Mouse (Mus musculus) neural tube, embryonic 15.5 days (tissue): ENCODE measurements around the gene Olfr54. TPM values are rescaled to one million over a fixed set of nuclear protein-coding genes. Genes with fewer than 3 reads are reported as not detected.

Experiments
- polyA plus RNA-seq: library from polyadenylated mRNA; unstranded; fragments of >200 nt; fragmentation: Nextera tagmentation; extraction: Ambion mirVana; gene quantifications from 2 replicates; pipeline ENCODE4 v1.2.1, GENCODE M21; 2015

Gene Olfr54
- polyA plus RNA-seq, 1 experiment from 2014 or later = not detected

Other genes with a start within 250 kb of the Olfr54 start
- gene Zfp354c, start 186.5 kb upstream of the Olfr54 start, polyA plus RNA-seq = 45.0 and 52.3 TPM in 2 replicates
- 1.5 TPM in 2 replicates for gene Zfp879, start 172.7 kb upstream of the Olfr54 start, polyA plus RNA-seq
- 0.04 and 0.11 TPM in 2 replicates for gene Grm6, start 163.6 kb upstream of the Olfr54 start, polyA plus RNA-seq
- 9.3 and 10.8 TPM in 2 replicates for gene Zfp454, start 126.6 kb upstream of the Olfr54 start, polyA plus RNA-seq
- gene Zfp2, start 98.1 kb upstream of the Olfr54 start, polyA plus RNA-seq = 34.9 and 38.5 TPM in 2 replicates
- gene Zfp354b, start 82.6 kb upstream of the Olfr54 start, polyA plus RNA-seq = 5.2 and 5.9 TPM in 2 replicates
- not detected in 2 replicates for gene 4933414I15Rik, start 70.5 kb upstream of the Olfr54 start, polyA plus RNA-seq
- not detected in 2 replicates for gene Prop1, start 60.5 kb upstream of the Olfr54 start, polyA plus RNA-seq
- gene Olfr1378, start 47.7 kb upstream of the Olfr54 start, polyA plus RNA-seq = not detected in 2 replicates
- gene Olfr1377, start 32.3 kb upstream of the Olfr54 start, polyA plus RNA-seq = not detected in 2 replicates
- gene Olfr51, start 10.6 kb upstream of the Olfr54 start, polyA plus RNA-seq = not detected in 2 replicates
- not detected in 2 replicates for gene Olfr1375, start 33.9 kb downstream of the Olfr54 start, polyA plus RNA-seq
- gene Zfp354a, start 45.0 kb downstream of the Olfr54 start, polyA plus RNA-seq = 11.3 and 12.0 TPM in 2 replicates
- gene Gm12569, start 206.2 kb downstream of the Olfr54 start, polyA plus RNA-seq = not detected in 2 replicates
- gene Clk4, start 247.5 kb downstream of the Olfr54 start, polyA plus RNA-seq = 118 and 124 TPM in 2 replicates
- 0.49 and 0.54 TPM in 2 replicates for gene BC049762, start 248.8 kb downstream of the Olfr54 start, polyA plus RNA-seq